Mouse (Mus musculus) erythroblast, embryonic 14.5 days (primary cell): Measurements from ENCODE around the gene Pum1.

ENCODE experiments used
- GATA1 ChIP-seq: IDR thresholded peaks from 2 replicates; pipeline ENCODE4 v1.6.1; 2012; ENCODE audit warnings: low read length, inconsistent platforms, mixed read lengths
- TAL1 ChIP-seq: IDR thresholded peaks from 3 replicates; pipeline ENCODE4 v1.6.1; 2012; ENCODE audit warnings: low read length, inconsistent platforms, mixed read lengths

GRCm38 (mm10) chr4:130665176-130665575, 2.1 kb downstream of the Pum1 start:
- TF ChIP-seq GATA1 (no peak), TAL1 (no peak)
